Mouse (Mus musculus) retina, embryonic 14.5 days (tissue): ENCODE data around the gene Tm4sf4.
A peak's percentile ranks its signal among the peaks of the same experiment; 100 is the strongest.

Experiments
- DNase-seq: peaks from one replicate; pipeline ENCODE4 v3.0.0-alpha.2; 2015; ENCODE audit warnings: low spot score

The Tm4sf4 gene

DNA sequence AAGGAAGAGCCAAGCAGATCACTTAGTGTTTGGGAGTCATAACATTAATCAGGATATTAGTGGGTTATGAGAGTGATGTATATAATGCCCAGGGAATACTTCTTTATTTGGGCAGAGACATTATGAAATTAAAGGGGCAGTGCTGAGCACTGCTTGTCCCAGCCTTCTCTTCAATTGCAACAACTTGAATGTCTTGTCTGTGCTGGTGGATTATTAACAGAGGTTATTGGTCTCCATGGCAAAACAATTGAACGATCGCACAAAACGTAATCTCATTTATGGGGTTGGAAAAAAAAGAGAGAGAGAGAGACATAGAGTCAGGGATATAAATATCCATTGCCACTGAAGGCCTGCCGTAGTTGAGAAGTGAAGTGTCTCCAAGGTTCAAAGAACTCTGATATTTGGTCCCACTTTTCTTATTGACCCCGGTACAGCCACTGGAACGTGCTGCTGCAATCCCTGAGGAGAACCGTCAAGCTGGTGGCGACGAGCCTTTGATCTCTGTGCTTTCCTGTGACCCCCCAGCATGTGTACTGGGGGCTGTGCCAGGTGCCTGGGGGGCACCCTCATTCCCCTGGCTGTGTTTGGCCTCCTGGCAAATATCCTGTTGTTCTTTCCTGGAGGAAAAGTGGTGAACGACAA lies at the start of gene Tm4sf4:
Gene Tm4sf4 (plus strand): TSS at position 226 of the 642 bp plus-strand sequence.
- no peak for DNase-seq

DNA sequence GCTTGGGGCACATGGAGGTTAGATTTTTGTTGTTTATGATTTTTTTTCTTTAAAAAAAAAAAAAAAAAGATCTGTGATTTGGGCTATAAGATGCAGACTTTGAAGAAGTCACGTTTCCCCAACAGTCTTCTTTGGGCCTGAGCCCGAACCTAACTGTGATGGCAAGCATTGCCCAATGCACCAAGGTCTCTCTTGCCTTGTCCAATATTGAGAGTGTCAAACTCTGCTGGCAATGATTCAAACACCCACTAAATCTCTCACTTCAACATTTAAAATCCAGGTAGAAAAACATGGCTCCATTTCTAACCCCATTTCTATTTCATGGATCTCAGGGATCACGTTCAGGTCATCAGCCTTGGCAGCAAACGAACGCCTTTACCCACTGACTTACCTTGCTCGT lies 38.7 kb upstream of the Tm4sf4 start:
- DNase-seq: no peak

DNA sequence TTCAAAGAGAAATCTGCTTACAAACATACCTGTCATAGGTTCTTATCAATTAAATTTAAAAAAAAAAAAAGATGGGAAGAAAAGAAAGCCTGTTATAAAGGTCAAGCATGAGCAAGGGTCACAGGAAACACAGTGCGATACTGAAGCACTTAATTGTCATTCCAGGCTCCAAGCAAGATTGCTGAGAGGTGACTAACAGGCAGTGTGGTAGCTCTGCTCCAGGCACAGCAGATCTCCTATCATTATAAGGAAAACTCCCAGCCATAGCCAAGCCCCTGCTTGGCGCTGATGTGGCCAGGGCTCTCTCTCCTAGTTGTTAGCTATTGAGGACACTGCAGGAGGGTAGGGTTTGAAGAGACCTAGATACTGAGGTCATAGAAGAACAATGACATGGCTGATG lies 38.2 kb upstream of the Tm4sf4 start:
- DNase-seq: no peak

DNA sequence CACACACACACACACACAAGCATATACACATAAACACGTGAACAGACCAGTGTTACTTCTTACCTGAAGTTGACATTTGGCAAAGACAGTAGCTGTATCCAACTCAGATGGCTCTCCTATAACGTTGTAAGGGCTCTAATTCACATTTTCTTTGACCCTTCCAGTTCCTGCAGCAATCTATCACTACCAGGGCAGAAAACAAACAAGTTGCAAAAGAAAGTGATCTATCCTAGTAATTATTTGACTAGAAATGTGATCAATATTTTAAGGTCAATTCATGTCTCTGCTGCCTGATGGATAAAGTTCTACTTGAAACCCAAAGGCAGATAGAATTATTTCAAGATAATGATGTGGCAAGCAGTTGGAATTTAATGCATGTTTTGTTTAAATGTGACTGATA lies 37.5 kb upstream of the Tm4sf4 start:
- no peak for DNase-seq

DNA sequence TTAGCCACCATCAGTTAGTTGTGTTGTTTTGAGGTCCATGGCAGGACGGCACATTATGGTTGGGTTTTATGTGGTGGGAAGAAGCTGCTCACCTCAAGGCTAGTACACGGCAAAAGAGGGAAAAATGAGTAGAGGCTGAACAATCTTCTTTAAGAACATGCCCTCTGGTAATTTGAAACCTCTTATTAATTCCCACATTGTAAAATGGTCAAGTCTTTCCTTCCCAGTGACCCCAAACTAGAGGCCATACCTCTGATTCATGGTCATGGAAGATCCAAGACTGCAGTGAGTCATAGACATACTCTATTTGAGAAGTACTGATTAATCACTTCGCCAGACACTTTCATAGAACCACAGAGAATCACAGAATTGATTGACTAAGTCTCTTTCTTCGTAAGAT lies 13.6 kb upstream of the Tm4sf4 start:
- DNase-seq: no peak

DNA sequence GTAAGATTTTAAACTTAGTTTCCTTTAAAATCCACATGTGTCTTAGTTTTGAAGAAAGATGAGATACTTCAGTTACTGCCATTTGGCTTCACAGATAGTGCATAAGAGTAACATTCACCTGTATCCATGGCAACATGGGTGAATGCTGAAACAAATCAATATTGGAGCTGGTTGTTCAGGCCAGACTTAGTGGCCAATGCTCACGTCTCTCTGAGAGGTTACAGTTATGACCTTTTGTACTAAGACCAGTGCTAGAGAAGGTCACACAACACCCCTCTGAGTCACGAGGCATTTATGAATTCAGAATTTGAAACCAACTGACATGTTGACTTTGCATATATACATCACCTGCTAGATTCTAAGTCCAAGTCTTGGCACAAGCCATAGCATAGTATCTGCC lies 4.9 kb upstream of the Tm4sf4 start:
- no peak for DNase-seq

DNA sequence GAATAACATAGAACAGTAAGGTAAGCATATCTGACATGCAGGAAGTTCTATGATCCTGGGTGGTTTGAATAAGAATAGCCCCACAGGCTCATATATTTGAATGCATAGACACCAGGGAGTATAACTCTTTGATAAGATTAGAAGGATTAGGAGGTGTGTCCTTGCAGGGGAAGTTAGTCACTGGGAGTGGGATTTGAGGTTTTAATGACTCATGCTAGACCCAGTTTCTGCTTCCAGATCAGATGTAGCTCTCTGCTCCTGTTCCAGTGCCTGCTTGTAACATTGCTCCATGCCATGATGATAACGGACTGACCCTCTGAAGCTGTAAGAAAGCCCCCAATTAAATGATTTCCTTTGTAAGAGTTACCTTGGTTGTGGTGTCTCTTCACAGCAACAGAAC lies 4.5 kb upstream of the Tm4sf4 start:
- no peak for DNase-seq

DNA sequence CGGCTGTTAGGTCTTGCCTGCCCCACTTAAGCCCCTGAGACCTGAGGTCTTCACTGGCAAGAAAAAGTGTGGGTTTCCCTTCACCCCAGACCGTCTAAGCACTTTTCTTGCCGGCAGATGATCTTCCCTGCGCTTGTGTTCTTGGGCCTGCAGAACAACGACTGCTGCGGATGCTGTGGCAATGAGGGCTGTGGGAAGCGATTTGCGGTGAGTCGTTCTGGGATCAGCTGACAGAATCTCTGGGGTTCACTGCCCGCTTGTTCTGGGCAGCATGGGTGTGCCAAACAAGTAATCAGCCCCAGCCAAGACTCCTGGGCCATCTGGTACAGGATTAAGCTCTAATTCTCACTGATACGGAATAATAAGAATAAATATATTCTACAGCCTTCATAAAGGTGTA lies 1.2 kb downstream of the Tm4sf4 start:
- no peak for DNase-seq

DNA sequence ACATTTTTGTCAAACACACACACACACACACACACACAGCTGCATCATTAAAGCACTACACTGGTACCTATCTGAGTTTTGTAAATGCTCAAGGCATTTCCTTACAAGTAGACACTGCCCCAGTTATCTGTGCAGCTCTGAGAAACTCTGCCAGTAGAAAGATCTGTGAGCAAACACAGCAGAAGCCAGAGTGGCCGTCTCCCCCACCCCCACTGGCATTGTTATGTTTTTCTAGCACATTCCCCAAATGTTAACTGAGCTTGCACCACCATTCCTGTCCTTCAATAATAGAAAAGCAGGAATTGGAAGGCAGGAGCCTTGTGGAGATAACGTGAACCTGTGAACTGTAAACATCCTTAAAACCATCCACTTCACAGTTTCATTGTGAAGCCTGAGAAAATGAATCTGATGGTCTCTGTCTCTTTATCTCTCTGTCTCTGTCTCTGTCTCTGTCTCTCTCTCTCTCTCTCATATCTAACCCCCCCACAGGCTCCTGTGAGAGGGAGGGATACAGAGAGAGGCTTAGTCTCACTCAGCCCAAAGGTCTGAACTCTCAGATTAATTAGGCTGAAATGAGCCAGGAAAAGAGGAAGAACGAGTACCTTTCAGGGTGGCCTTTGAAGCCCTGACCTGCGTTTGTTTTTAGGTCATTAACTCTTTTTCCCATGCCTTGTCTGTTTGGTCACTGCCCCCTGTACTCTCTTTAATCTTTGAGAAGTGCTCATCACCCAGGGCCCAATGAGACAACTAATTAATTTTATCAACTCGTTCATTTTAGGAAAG lies 3.8 kb downstream of the Tm4sf4 start:
- no peak for DNase-seq

DNA sequence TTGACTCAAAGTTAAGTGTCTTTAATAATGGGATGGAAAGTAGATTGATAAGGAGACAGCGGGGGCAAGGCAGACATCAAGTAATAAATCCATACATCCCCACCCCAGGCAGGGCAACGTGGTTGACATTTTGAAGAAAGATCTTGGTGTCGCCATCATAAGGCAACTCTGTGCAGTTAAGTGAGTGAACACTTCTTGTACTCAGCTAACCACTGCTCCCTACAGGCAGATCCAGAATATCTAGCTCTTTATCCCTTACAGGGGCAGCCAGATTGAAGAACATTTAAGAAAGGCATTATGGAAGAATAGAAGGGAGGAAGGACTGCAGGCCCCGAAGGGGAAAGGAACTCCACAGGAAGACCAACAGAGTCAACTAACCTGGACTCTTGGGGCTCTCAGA lies 4.4 kb downstream of the Tm4sf4 start:
- DNase-seq: no peak

DNA sequence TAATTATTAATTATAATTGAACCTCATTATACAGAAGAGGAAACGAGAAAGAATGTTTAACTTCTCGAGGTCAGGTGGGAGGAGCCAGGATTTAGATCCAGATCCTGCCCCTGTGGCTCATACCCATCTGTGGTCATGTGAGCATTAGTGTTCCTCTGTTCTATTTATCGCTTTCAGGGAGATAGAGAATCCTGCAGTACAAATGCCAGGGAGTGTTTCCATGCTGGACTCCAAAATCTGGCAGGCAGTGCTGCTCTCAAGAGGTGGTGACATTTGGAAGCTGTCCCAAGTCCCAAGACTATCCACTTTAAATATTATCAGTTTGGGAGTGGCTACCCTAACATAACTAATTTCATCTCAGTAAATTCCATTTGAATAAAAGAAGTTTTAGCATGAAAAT lies 6.6 kb downstream of the Tm4sf4 start:
- no peak for DNase-seq

DNA sequence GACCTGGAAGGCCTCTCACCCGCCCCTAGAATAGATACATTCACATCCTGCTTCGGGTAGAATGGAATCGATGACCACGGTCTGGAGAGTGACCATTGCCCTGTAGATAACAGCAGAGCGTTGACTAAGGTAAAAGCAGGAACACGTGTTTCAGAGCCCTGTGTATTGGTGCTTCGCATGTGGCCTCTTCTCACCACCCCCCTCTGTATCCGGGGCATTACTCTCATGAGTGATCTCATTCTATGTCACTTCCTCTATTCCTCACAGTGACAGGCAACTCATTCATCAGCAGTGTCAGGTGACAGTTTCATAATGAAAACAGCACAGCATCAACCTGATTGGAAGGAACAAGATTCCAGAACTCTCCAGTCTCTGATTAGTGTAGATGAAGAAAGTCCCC lies 10.2 kb downstream of the Tm4sf4 start:
- DNase-seq: peak; percentile 12

DNA sequence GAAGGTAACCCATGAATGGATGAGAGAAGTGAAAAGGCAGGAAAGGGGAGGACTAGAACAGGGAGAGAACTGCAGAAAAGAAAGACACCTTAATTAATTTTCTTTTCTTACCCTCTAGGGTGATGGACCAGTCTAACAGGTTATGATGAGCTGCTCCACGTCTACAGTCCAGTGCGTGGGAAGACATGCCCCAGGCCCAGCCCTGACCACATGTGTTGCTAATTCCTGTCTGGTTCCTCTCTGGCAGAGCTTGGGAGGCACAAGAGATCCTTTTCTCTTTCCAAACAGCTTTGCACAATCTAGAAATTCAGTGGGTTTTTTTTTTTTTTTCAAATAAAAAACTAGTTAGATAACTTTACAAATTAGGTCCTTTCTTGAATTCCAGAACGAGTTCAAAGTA lies 15.8 kb downstream of the Tm4sf4 start:
- DNase-seq: no peak

DNA sequence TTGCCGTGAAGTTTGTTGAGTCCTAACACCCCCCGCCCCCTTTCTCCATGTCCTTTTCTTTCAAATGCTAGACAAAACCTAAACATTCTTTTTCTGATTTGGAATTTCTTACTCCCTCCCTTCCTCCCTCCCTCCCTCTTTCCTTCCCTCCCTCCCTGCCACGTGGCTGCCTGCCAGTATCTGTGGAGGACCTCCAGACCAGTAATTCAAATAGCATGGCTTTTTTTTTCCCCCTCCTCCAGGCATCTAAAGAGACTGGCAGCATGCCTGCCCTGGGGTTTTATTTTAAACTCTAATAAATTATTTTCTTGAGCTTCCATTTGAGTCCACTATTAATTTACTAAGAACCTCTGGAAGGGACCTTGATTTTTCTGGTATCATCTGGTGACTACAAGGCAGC lies 20.6 kb downstream of the Tm4sf4 start:
- no peak for DNase-seq

DNA sequence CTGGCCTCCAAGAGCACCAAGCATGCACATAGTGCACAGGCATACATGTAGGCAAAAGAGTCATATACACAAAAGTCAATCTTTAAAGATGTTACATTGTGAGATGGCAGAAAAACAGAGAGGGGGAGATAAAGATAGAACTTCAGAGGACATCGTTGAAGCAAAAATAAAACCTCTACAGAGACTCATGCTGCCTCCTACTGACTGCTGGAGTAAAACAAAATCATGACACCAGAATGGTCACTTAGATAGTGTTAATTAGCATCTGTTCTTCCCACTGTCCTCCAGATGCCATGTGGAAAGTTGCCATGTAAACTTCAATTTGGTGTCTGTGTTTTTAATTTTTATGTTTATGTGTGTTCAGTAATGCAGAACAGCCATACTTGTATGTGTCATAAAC lies 22.8 kb downstream of the Tm4sf4 start:
- no peak for DNase-seq

DNA sequence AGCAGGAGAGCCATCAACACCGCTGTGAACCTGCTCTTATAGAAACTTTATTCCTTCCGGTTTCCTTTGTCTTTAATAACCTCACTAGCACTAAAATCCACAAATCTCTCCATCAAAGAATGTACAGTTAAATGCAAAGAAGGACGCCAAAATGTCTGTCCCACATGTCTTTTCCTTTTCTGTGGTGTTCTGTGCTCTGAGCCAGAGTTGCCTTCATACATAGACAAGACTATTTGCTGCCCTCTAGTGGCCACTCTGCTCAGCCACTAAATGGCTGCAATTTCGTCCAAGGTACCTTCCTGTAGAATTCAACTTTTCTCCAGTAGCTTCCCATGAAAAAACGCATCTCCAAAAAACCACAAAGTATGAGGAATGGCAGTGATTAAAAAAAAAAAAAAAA lies 23.3 kb downstream of the Tm4sf4 start:
- DNase-seq: peak; percentile 92

DNA sequence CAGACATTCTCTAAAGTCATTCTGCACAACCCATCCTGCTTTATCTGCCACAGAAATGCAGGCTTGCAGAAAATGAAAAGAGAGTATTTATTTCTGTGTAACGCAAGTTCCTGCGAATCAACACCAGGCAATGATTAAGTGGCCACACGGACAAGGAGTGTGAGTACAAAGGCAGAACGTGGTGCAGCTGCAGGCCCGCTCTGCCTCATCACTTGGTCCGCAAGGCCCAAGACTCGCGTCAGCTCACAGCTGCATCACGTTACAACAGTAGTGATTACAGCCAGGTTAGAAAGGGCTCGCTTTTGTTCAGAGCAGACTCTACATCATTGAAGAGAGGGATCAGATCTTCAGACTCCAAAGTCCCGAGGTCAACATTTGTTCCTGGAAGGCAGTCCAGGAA lies 33.5 kb downstream of the Tm4sf4 start:
- DNase-seq: no peak

DNA sequence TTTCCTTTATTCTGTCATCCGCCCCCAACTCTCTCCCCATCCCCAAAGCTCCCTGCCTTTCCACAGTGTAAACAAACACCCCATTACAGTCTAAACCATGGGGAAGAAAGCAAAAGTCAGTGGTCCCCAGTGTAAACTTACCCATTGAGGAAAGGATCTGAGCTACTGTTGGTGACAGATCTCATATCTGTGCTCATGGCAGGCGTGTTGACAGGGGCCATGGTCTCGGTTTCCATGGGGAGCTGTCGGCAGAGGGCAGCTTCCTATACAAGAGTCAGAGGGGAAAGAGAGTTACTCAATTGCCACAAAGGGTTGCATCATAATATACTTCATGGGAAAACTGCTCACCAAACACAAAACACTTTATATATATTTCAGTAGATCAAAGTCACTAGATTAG lies 38.2 kb downstream of the Tm4sf4 start:
- no peak for DNase-seq

DNA sequence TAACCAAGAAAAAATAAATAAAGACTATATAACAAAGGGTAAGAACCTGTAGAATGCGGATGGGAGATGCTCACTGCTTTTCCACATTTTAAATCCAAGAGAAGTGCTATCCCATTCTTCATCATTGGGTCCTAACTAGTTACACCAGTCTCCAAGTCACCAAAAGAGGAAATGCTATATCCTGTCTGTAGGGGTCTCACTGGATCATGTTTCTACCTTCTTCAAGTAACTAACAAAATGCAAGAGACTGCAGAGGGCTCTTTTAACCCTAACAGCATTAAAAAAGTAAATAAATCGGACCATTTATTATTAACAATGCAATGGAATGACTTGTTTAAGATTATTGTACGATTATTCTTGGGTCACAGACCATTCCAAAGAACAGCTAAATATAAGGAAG lies 41.2 kb downstream of the Tm4sf4 start:
- DNase-seq: peak; percentile 44

DNA sequence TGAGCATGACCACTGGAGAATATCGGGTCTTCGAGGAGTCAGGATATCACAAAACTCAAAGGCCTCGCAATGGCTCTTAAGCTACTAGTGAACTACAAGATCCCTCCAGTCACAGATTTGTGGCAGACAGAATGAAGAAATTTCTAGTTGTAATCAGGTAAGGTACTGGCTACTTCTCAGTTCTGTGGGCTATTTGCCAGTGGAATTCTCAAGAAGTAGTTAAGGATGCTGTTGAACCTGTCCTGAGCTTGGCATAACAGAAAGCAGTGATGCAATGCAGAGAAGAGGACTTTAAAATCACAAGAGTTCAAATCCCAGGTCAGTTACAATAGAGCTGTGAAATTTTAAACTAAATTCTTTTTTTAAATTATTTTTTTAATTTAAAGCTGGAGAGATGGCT lies 44.2 kb downstream of the Tm4sf4 start:
- DNase-seq: no peak

DNA sequence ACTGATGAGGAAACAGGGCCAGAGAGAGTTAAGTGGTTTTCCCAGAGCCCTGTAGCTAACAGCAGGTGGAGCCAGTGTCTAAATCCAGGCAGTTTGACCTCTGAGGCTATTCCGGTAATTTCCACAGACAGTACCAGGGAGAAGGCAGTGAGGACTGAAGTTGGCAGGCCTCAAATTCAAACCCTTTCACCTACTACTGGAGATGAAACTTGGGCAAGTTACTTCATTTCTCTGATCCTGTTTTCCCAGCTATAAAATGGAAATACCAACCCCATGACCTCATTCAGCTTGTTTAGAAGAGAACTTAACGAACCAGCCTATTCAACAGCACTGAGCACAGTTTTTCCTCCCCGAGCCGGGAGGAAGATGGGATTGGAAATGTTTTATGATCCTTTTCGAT lies 45.2 kb downstream of the Tm4sf4 start:
- peak; percentile 78 for DNase-seq

DNA sequence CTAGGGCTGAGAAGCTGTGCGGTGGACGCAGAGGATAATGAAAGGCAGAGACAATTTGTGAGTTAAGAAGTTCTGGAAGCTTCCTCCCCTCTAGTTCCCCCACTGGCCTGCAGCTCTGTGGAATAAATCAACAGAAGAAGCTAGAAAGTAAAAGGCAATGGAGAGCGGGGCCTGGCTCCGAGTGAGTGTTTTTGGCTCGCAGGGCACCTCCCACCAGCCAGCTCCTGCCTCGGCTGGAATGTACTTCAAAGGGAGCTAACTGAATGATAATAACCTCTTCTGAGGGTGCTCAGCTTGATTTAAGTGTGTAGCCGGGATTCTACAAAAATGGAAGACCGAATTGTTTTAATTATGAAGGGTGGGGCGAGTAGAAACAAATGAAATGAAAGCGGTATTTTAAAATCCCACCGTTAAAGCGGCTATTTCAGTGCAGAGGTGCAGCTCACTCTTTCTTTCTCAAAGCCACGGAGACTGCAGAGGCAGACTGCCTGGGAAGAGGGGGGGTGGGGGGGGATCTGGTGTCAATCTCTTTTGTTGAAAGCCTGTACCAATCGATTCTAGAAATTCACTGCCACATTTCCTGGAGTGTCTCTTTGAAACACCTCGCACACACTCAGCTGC lies 46.0 kb downstream of the Tm4sf4 start:
- peak; percentile 47 for DNase-seq

DNA sequence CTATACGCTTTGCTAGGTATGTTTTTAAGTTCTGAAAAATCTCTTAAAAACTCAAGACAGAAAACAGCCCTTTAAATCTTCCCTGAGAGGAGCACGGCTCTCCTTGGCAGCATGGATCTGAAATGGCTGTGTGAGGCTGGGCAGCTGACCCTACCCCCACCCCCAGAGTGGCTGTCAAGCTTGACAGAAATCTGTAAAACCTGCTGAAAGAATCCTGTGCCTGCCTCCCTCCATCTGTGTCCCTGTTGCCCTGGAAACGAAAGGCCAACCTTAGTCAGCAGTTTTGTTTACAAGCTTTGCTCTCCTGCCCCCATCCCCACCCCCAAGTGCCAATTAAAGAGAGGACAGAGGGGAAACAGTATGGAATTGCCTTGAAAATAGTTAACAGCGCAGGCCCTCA lies 47.3 kb downstream of the Tm4sf4 start:
- peak; percentile 69 for DNase-seq

DNA sequence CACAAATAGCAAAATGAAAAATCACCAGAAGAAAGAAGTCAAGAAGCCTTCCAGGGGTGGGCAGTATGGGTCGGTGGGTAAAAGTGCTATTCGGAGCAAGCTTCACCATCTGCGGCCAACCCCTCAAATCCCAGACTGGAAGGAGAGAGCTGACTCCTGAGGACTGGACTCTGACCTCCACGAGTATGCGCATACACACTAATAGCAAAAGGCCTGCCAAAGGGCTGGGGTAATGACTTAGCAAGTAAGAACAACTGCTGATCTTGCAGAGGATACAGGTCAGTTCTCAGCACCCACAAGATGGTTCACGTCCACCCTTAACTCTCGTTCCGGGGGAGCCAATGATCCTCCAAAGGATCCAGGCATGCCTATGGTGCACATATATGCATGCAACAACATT lies 49.3 kb downstream of the Tm4sf4 start:
- DNase-seq: no peak
